Mouse (Mus musculus) kidney, postnatal 0 days (tissue): ENCODE data around the gene Zfp871. TPM values are rescaled to one million over a fixed set of nuclear protein-coding genes. Genes with fewer than 3 reads are reported as not detected.

Source experiments
- ATAC-seq: fragments of 200-750 bp; cut with Nextera tagmentation; replicated peaks from 2 replicates; pipeline ENCODE4 v1.8.0; 2017; ENCODE audit warnings: low read depth, moderate number of reproducible peaks, moderate TSS enrichment, moderate library complexity; ENCODE audit not compliant: low FRiP score
- DNase-seq: peaks from one replicate; pipeline ENCODE4 v3.0.0-alpha.2; 2016; ENCODE audit warnings: low spot score
- H3K27ac ChIP-seq: fragments of 300-500 bp; sonication (generic); 2 replicates; pipeline ENCODE4 v1.5.1; 2014; ENCODE audit warnings: mild to moderate bottlenecking
- H3K27me3 ChIP-seq: fragments of 300-500 bp; sonication (generic); 2 replicates; pipeline ENCODE4 v1.6.1; 2014; ENCODE audit warnings: low read length, mixed read lengths; ENCODE audit not compliant: insufficient read depth
- H3K36me3 ChIP-seq: fragments of 300-500 bp; sonication (generic); 2 replicates; pipeline ENCODE4 v1.6.1; 2014; ENCODE audit warnings: low read length, mixed read lengths; ENCODE audit not compliant: insufficient read depth
- H3K4me1 ChIP-seq: fragments of 300-500 bp; sonication (generic); replicated peaks from 2 replicates; pipeline ENCODE4 v1.6.1; 2014; ENCODE audit warnings: antibody characterized with exemption, low read length, mixed read lengths; ENCODE audit not compliant: insufficient read depth
- H3K4me2 ChIP-seq: fragments of 300-500 bp; sonication (generic); 2 replicates; pipeline ENCODE4 v1.6.1; 2014; ENCODE audit warnings: mild to moderate bottlenecking, low read length, moderate library complexity, mixed read lengths
- H3K4me3 ChIP-seq: fragments of 300-500 bp; sonication (generic); replicated peaks from 2 replicates; pipeline ENCODE4 v1.5.1; 2014; ENCODE audit warnings: low read depth, low read length
- H3K9ac ChIP-seq: fragments of 300-500 bp; sonication (generic); 2 replicates; pipeline ENCODE4 v1.6.1; 2014; ENCODE audit warnings: low read depth, low read length
- H3K9me3 ChIP-seq: fragments of 300-500 bp; sonication (generic); replicated peaks from 2 replicates; pipeline ENCODE4 v1.6.1; 2016; ENCODE audit warnings: low read length, inconsistent platforms, mixed read lengths
- CTCF ChIP-seq: IDR thresholded peaks from 2 replicates; pipeline ENCODE4 v1.5.1; 2016; ENCODE audit warnings: antibody characterized with exemption, low read depth, mild to moderate bottlenecking, moderate library complexity
- WGBS: fragments of 180-500 bp; shearing (Covaris S2); extraction: QIAGEN DNeasy Blood & Tissue Kit; methylation state at CpG from one replicate; pipeline ENCODE4 v1.1.7; 2014; 5-methylcytosine and 5-hydroxymethylcytosine counted together
- polyA plus RNA-seq: library from polyadenylated mRNA; unstranded; fragments of >200 nt; fragmentation: Nextera tagmentation; extraction: Ambion mirVana; gene quantifications from 2 replicates; pipeline ENCODE4 v1.2.1, GENCODE M21; 2015

Gene Zfp871
- polyA plus RNA-seq, 1 experiment from 2014 or later = 31.3 TPM

DNA sequence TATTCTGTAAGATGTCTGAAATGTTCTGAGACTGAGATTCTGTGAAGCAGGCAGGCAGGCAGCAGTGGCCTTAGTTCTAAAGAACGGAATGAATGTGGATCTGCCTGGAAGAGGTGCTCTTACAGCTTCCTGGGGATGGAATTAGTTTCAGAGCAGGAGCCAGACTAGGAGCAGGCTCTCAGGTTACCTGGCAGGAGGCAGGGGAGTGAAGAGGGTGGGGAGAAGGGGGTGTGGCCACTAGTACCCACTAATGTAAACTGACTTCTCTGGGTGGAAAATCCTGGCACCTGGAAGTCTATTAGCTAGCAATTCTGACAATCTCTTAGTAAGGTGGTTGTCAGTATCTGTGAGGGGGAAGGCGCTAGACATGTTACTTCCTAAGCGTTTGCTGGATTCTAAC is 2.4 kb downstream of the Zfp871 start:
- no peaks in the 10 kb centered on the region for H3K9me3 ChIP-seq
- H3K36me3 ChIP-seq = no peaks in the 10 kb centered on the region
- H3K27me3 ChIP-seq = no peaks in the 10 kb centered on the region
- ATAC-seq (no peak), DNase-seq (peak; percentile 31)
- peaks cover 18% of the 10 kb centered on the region for H3K4me1 ChIP-seq
- no peak overlapping the region for H3K4me2 ChIP-seq
- no peak overlapping the region for H3K27ac ChIP-seq
- no peak overlapping the region for H3K9ac ChIP-seq
- 76% methylated on average over 3 of the region's 3 CpGs for WGBS
- no peak for TF ChIP-seq CTCF
- no peak overlapping the region for H3K4me3 ChIP-seq

DNA sequence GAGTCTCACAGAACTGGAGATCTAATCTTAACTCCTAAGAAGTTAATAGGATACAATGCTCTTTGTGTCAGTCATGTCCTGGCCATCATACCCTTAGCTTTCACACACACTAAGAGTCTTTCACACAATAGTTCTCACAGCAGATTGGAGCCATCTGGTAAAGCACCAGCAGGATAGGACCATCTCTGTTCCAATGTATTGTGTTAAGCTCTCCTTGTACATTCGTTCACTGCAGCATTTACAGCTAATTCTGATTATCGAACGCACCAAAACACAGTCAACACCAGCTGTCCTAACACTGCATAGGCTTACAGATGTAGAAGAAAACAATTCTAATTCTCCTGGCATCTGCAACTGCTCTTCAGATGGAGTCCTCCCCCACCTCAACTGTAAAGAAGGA is 10.5 kb downstream of the Zfp871 start:
- 96% methylated on average over 3 of the region's 3 CpGs for WGBS
- ATAC-seq = no peak

GRCm38 (mm10) chr17:32771213-32771612 is 16.9 kb downstream of the Zfp871 start:
- Histone ChIP-seq H3K4me2 (no peak overlapping the region), H3K27ac (no peak overlapping the region), H3K9ac (no peak overlapping the region), H3K27me3 (no peaks in the 10 kb centered on the region), H3K9me3 (no peaks in the 10 kb centered on the region), H3K36me3 (peaks cover 46% of the 10 kb centered on the region), H3K4me1 (no peaks in the 10 kb centered on the region), H3K4me3 (no peak overlapping the region)
- DNase-seq (peak; percentile 20), ATAC-seq (no peak)
- TF ChIP-seq CTCF = peak; percentile 43; the same call in 1 of the 2 replicates
- 72% methylated on average over 1 of the region's 1 CpGs for WGBS

More for the DNA sequence above, 10.5 kb downstream of the Zfp871 start:
- H3K36me3 ChIP-seq = peaks cover 47% of the 10 kb centered on the region
- no peak overlapping the region for H3K27ac ChIP-seq
- no peaks in the 10 kb centered on the region for H3K9me3 ChIP-seq
- DNase-seq = no peak
- TF ChIP-seq CTCF = no peak
- no peak overlapping the region for H3K4me2 ChIP-seq
- no peaks in the 10 kb centered on the region for H3K4me1 ChIP-seq
- H3K9ac ChIP-seq = no peak overlapping the region
- H3K4me3 ChIP-seq = no peak overlapping the region
- H3K27me3 ChIP-seq = no peaks in the 10 kb centered on the region

DNA sequence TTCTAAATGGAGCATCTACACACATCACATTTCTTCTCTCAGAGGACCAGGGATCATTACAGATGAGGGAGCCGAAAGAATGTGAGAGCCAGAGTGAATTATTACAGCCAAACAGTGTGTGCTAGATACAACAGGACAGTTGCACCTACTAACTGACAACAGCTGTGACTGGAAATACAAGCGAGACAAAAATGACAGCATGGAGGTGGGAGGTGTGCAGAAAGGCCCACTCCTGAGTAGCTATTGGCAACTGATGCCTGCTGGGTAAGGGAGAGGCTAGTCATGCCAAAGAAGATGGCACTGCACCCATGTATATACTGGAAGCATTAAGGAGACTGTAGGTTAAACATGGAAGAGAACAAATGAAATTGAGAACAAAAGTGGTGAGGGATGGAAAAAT is 21.7 kb downstream of the Zfp871 start:
- H3K36me3 ChIP-seq = peaks cover 26% of the 10 kb centered on the region

GRCm38 (mm10) chr17:32757331-32757730 is 30.8 kb downstream of the Zfp871 start:
- WGBS = 65% methylated on average over 5 of the region's 5 CpGs
- ATAC-seq = no peak

More for the DNA sequence above, 21.7 kb downstream of the Zfp871 start:
- Histone ChIP-seq H3K9ac (no peak overlapping the region), H3K4me3 (no peak overlapping the region), H3K4me2 (no peak overlapping the region), H3K27ac (no peak overlapping the region), H3K9me3 (no peaks in the 10 kb centered on the region), H3K27me3 (no peaks in the 10 kb centered on the region), H3K4me1 (no peaks in the 10 kb centered on the region)
- no peak for ATAC-seq
- no peak for DNase-seq
- no peak for TF ChIP-seq CTCF
- WGBS = 95% methylated on average over 2 of the region's 2 CpGs

GRCm38 (mm10) chr17:32753634-32754033 is 34.5 kb downstream of the Zfp871 start:
- Histone ChIP-seq H3K9me3 (no peaks in the 10 kb centered on the region), H3K36me3 (no peaks in the 10 kb centered on the region), H3K27ac (no peak overlapping the region), H3K9ac (no peak overlapping the region), H3K4me3 (no peak overlapping the region), H3K27me3 (no peaks in the 10 kb centered on the region), H3K4me2 (no peak overlapping the region), H3K4me1 (no peaks in the 10 kb centered on the region)
- 11% methylated on average over 12 of the region's 12 CpGs for WGBS
- ATAC-seq (peak; percentile 71; the same call in 1 of the 2 replicates), DNase-seq (peak; percentile 83)
- TF ChIP-seq CTCF = peak; percentile 64

More at GRCm38 (mm10) chr17:32757331-32757730, 30.8 kb downstream of the Zfp871 start:
- Histone ChIP-seq H3K27ac (no peak overlapping the region), H3K9me3 (no peaks in the 10 kb centered on the region), H3K27me3 (no peaks in the 10 kb centered on the region), H3K4me2 (no peak overlapping the region), H3K9ac (no peak overlapping the region), H3K4me3 (no peak overlapping the region), H3K4me1 (no peaks in the 10 kb centered on the region), H3K36me3 (no peaks in the 10 kb centered on the region)
- no peak for DNase-seq
- TF ChIP-seq CTCF = no peak

DNA sequence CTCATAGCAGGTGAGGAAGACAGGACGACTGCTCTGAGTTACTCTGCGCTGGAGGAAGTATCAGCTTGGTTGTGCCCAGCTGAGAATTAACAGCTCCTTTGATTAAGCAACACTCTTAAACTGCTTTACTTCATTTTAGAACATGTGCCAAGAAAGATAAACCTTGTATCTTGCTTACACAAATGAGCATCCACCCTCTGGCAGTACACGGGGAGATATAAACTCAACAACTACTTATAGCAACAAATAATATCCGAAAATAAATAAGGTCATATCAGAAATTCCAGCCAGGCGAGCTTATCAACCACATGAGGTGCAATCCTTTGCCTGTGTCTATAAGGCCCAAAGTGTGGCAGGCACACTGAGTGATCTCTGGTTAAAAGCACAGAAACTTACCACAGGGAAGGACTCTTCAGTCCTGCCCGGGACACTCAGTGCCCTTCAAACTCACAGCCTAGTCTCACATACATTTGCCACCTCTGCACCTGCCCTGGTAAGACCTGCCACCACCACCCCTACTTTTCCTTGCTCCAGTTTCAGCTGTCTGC is 35.2 kb downstream of the Zfp871 start:
- no peaks in the 10 kb centered on the region for H3K36me3 ChIP-seq
- WGBS = 80% methylated on average over 6 of the region's 6 CpGs
- no peaks in the 10 kb centered on the region for H3K27me3 ChIP-seq
- H3K27ac ChIP-seq = no peak overlapping the region
- ATAC-seq (no peak), DNase-seq (no peak)
- H3K4me3 ChIP-seq = no peak overlapping the region
- H3K9me3 ChIP-seq = no peaks in the 10 kb centered on the region
- H3K9ac ChIP-seq = no peak overlapping the region
- no peak overlapping the region for H3K4me2 ChIP-seq
- no peak for TF ChIP-seq CTCF
- no peaks in the 10 kb centered on the region for H3K4me1 ChIP-seq
